Mouse (Mus musculus) cerebellum, postnatal 25 days (tissue): ENCODE measurements at regions not wholly inside any gene's neighbourhood (a gene's known extent, or its start where the extent isn't known, plus 50 kb on each side); places are given as distances from the start of the nearest gene placed in this dataset.

ENCODE experiments used
- DNase-seq, 2 experiments: peaks; one replicate each; pipeline ENCODE4 v3.0.0; 2021; ENCODE audit warnings: mixed read lengths in 2 of 2

GRCm38 (mm10) chr7:145102692-145103091 lies 105.2 kb downstream of the 1810010D01Rik start:
- DNase-seq, result no peak

GRCm38 (mm10) chr7:145102216-145102615 lies 105.7 kb downstream of the 1810010D01Rik start:
- no peak for DNase-seq

- no peak for DNase-seq
Observed at GRCm38 (mm10) chr7:145098335-145098734, 109.6 kb downstream of the 1810010D01Rik start.

- DNase-seq, result peak in 1 of 2 experiments; percentile 29
Observed at GRCm38 (mm10) chr7:145094134-145094526, 113.8 kb downstream of the 1810010D01Rik start.

- no peak for DNase-seq
Observed at GRCm38 (mm10) chr7:145093417-145094133, 114.3 kb downstream of the 1810010D01Rik start.

GRCm38 (mm10) chr7:145092392-145093176 lies 115.3 kb downstream of the 1810010D01Rik start:
- no peak for DNase-seq

- DNase-seq, result no peak
Observed at GRCm38 (mm10) chr7:145090849-145091248, 117.1 kb downstream of the 1810010D01Rik start.

- DNase-seq, result no peak
Observed at GRCm38 (mm10) chr7:145089315-145089721, 118.6 kb downstream of the 1810010D01Rik start.

- DNase-seq, result no peak
Observed at GRCm38 (mm10) chr7:145088655-145089054, 119.3 kb downstream of the 1810010D01Rik start.

- DNase-seq, result no peak
Observed at GRCm38 (mm10) chr7:145087790-145088189, 120.1 kb downstream of the 1810010D01Rik start.

- no peak for DNase-seq
Observed at GRCm38 (mm10) chr7:145082917-145083752, 124.8 kb downstream of the 1810010D01Rik start.

GRCm38 (mm10) chr7:145071996-145072790 lies 132.5 kb upstream of the Ccnd1 start:
- no peak for DNase-seq

- DNase-seq, result no peak
Observed at GRCm38 (mm10) chr7:145071533-145071932, 131.8 kb upstream of the Ccnd1 start.

- no peak for DNase-seq
Observed at GRCm38 (mm10) chr7:145067366-145067765, 127.6 kb upstream of the Ccnd1 start.

- no peak for DNase-seq
Observed at GRCm38 (mm10) chr7:145056320-145056719, 116.6 kb upstream of the Ccnd1 start.

GRCm38 (mm10) chr7:145051616-145052015 lies 111.9 kb upstream of the Ccnd1 start:
- DNase-seq, result no peak

- DNase-seq, result no peak
Observed at GRCm38 (mm10) chr7:145050729-145051128, 111.0 kb upstream of the Ccnd1 start.

GRCm38 (mm10) chr7:145048481-145048877 lies 108.8 kb upstream of the Ccnd1 start:
- DNase-seq, result no peak

GRCm38 (mm10) chr7:145047771-145048480 lies 108.2 kb upstream of the Ccnd1 start:
- no peak for DNase-seq

GRCm38 (mm10) chr7:145045230-145045629 lies 105.5 kb upstream of the Ccnd1 start:
- peak in 1 of 2 experiments; percentile 10 for DNase-seq

- no peak for DNase-seq
Observed at GRCm38 (mm10) chr7:145043455-145044149, 103.9 kb upstream of the Ccnd1 start.
